Mouse (Mus musculus): ENCODE measurements around the gene Gm19668. TPM values are rescaled to one million over a fixed set of nuclear protein-coding genes. Genes with fewer than 3 reads are reported as not detected.

Gm19668 gene
- polyA plus RNA-seq (2014; fragmentation: Illumina TruSeq; extraction: RNeasy Lipid Tissue Mini Kit (QIAGEN cat#74804); ENCODE audit: low read depth, low replicate concordance), result not detected

DNA sequence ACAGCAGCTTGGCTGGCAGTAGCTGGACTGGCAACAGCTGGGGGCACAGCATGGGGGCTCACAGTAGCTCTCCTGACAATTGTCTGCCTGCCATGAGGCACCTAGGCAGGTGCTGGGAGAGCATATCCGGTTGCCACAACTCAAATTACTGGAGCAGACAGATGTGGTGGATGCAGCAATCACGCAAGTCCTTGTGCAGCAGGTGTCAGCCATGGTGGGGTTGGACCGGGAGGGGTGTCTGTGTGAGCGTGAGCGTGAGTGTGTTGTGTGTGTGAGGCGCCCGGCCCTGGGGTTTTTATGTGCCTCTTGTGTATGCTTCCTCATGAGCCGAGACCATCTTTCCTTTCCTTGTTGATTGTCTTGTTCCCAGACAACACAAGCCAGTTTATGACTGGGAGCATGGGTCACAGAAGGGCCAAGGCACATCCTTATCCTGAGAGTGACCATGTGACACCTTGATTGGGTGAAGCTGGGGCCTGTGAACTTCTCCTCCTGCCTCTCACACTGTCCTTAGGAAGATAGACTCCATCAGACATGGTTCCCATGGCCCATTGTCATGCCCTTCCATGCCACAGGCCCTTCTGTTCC, at the start of gene Gm19668:
Gene Gm19668, minus strand, starts transcription at position 213 of the 588 bp plus-strand sequence.

GRCm38 (mm10) chr10:77846503-77846902, 47.6 kb upstream of the Gm19668 start, which contains the start of gene Gm36176:
TSS of gene Gm36176 (plus strand) at chr10:77846803.

GRCm38 (mm10) chr10:77835647-77836046, 36.7 kb upstream of the Gm19668 start, which contains the start of gene Krtap10-10:
TSS of gene Krtap10-10 (plus strand) at chr10:77835947.

GRCm38 (mm10) chr10:77826951-77827350, 28.0 kb upstream of the Gm19668 start, which contains the start of gene Krtap10-4:
TSS of gene Krtap10-4 (minus strand) at chr10:77827095.

DNA sequence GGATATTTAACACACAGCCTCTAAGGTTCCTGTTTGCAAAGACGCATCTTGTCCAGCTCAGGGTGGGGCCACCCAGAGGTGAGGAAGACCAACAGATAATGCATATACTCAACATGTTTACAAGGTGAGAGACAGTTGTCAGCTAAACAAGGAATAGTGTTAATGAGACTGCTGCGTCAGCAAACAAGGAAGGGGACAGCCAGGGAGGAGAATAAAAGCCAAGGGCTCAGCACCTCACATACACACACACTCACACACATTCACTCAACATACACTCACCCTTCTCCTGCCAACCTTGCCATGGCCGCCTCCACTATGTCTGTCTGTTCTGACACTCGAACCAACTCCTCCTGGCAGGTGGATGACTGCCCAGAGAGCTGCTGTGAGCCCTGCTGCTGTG, 15.4 kb upstream of the Gm19668 start, which contains the start of gene Gm2696:
Gene Gm2696, plus strand, starts transcription at position 301 of the 400 bp plus-strand sequence.

GRCm38 (mm10) chr10:77811743-77812142, 12.8 kb upstream of the Gm19668 start, which contains the start of gene Gm9507:
TSS of gene Gm9507 (minus strand) at chr10:77811843.

DNA sequence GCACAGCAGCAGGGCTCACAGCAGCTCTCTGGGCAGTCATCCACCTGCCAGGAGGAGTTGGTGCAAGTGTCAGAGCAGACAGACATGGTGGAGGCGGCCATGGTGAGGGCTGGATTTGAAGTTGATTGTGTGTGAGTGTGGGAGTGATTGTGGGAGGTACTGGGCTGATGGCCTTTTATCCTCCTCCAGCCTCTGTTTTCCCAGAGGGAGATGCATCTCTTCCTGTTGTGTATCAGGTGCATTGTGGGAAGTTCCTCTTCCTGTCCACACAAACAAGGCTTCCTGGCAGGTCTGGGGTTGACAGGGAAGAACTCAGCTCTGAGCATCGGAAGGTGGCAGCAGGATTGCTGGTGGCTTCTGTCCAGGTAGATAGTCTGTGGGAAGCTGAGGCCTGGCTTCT, 4.0 kb downstream of the Gm19668 start, which contains the start of gene Gm9639:
Gene Gm9639, minus strand, starts transcription at position 101 of the 400 bp plus-strand sequence.

GRCm38 (mm10) chr10:77787876-77788275, 11.1 kb downstream of the Gm19668 start, which contains the start of gene Gm7137:
TSS of gene Gm7137 (minus strand) at chr10:77788200.

DNA sequence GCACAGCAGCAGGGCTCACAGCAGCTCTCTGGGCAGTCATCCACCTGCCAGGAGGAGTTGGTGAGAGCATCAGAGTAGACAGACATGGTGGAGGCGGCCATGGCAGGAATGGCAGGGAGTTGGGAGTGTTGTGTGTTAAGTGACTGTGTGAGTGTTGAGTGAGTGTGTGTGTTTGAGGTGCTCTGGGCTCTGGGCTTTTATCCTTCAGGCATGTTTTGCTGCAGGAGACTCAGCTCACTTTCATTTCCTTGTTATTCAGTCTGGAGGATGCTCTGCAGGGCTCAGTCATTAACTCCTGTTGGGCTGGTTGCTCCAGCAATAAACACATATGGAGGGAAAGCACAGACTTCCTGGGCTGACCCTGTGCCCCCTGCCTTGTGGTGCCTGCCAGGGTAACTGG, 16.5 kb downstream of the Gm19668 start, which contains the start of gene Gm3250:
Gene Gm3250, minus strand, starts transcription at position 101 of the 400 bp plus-strand sequence.

DNA sequence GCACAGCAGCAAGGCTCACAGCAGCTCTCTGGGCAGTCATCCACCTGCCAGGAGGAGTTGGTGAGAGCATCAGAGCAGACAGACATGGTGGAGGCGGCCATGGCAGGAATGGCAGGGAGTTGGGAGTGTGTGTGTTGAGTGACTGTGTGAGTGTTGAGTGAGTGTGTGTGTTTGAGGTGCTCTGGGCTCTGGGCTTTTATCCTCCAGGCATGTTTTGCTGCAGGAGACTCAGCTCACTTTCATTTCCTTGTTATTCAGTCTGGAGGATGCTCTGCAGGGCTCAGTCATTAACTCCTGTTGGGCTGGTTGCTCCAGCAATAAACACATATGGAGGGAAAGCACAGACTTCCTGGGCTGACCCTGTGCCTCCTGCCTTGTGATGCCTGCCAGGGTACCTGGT, 22.1 kb downstream of the Gm19668 start, which contains the start of gene Gm7138:
Gene Gm7138, minus strand, starts transcription at position 101 of the 400 bp plus-strand sequence.

DNA sequence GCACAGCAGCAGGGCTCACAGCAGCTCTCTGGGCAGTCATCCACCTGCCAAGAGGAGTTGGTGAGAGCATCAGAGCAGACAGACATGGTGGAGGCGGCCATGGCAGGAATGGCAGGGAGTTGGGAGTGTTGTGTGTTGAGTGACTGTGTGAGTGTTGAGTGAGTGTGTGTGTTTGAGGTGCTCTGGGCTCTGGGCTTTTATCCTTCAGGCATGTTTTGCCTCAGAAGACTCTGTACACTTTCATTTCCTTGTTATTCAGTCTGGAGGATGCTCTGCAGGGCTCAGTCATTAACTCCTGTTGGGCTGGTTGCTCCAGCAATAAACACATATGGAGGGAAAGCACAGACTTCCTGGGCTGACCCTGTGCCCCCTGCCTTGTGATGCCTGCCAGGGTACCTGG, 27.7 kb downstream of the Gm19668 start, which contains the start of gene Gm3238:
Gene Gm3238, minus strand, starts transcription at position 101 of the 400 bp plus-strand sequence.

GRCm38 (mm10) chr10:77759582-77759981, 39.4 kb downstream of the Gm19668 start, which contains the start of gene Gm3233:
TSS of gene Gm3233 (minus strand) at chr10:77759682.

DNA sequence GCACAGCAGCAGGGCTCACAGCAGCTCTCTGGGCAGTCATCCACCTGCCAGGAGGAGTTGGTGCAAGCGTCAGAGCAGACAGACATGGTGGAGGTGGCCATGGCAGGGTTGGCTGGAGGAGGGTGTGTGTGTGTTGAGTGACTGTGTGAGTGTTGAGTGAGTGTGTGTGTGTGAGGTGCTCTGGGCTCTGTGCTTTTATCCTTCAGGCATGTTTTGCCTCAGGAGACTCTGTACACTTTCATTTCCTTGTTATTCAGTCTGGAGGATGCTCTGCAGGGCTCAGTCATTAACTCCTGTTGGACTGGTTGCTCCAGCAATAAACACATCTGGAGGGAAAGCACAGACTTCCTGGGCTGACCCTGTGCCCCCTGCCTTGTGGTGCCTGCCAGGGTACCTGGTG, 47.7 kb downstream of the Gm19668 start, which contains the start of gene Gm9736:
Gene Gm9736, minus strand, starts transcription at position 101 of the 400 bp plus-strand sequence.

Other genes with a start within 250 kb of the Gm19668 start
- gene Pttg1ip, start 217.4 kb downstream of the Gm19668 start, polyA plus RNA-seq (2014; fragmentation: Illumina TruSeq; extraction: RNeasy Lipid Tissue Mini Kit (QIAGEN cat#74804); ENCODE audit: low read depth, low replicate concordance), result 193 TPM
- 76.1 TPM for gene Sumo3, start 193.0 kb downstream of the Gm19668 start, polyA plus RNA-seq (2014; fragmentation: Illumina TruSeq; extraction: RNeasy Lipid Tissue Mini Kit (QIAGEN cat#74804); ENCODE audit: low read depth, low replicate concordance)
- 1.6 TPM for gene Gm49325, start 192.9 kb downstream of the Gm19668 start, polyA plus RNA-seq (2014; fragmentation: Illumina TruSeq; extraction: RNeasy Lipid Tissue Mini Kit (QIAGEN cat#74804); ENCODE audit: low read depth, low replicate concordance)
- gene Ube2g2, start 176.9 kb downstream of the Gm19668 start, polyA plus RNA-seq (2014; fragmentation: Illumina TruSeq; extraction: RNeasy Lipid Tissue Mini Kit (QIAGEN cat#74804); ENCODE audit: low read depth, low replicate concordance), result 7.3 TPM
- gene Tspear, start 112.6 kb downstream of the Gm19668 start, polyA plus RNA-seq (2014; fragmentation: Illumina TruSeq; extraction: RNeasy Lipid Tissue Mini Kit (QIAGEN cat#74804); ENCODE audit: low read depth, low replicate concordance), result not detected
- not detected for gene Gm19402, start 108.4 kb downstream of the Gm19668 start, polyA plus RNA-seq (2014; fragmentation: Illumina TruSeq; extraction: RNeasy Lipid Tissue Mini Kit (QIAGEN cat#74804); ENCODE audit: low read depth, low replicate concordance)
- not detected for gene Gm9508, start 101.9 kb downstream of the Gm19668 start, polyA plus RNA-seq (2014; fragmentation: Illumina TruSeq; extraction: RNeasy Lipid Tissue Mini Kit (QIAGEN cat#74804); ENCODE audit: low read depth, low replicate concordance)
- gene Gm10272, start 92.5 kb downstream of the Gm19668 start, polyA plus RNA-seq (2014; fragmentation: Illumina TruSeq; extraction: RNeasy Lipid Tissue Mini Kit (QIAGEN cat#74804); ENCODE audit: low read depth, low replicate concordance), result not detected
- gene Gm10024, start 87.7 kb downstream of the Gm19668 start, polyA plus RNA-seq (2014; fragmentation: Illumina TruSeq; extraction: RNeasy Lipid Tissue Mini Kit (QIAGEN cat#74804); ENCODE audit: low read depth, low replicate concordance), result not detected
- gene Gm10142, start 83.3 kb downstream of the Gm19668 start, polyA plus RNA-seq (2014; fragmentation: Illumina TruSeq; extraction: RNeasy Lipid Tissue Mini Kit (QIAGEN cat#74804); ENCODE audit: low read depth, low replicate concordance), result not detected
- not detected for gene Krtap12-1, start 78.5 kb downstream of the Gm19668 start, polyA plus RNA-seq (2014; fragmentation: Illumina TruSeq; extraction: RNeasy Lipid Tissue Mini Kit (QIAGEN cat#74804); ENCODE audit: low read depth, low replicate concordance)
- not detected for gene Gm10100, start 72.6 kb downstream of the Gm19668 start, polyA plus RNA-seq (2014; fragmentation: Illumina TruSeq; extraction: RNeasy Lipid Tissue Mini Kit (QIAGEN cat#74804); ENCODE audit: low read depth, low replicate concordance)
- gene Gm18596, start 56.5 kb downstream of the Gm19668 start, polyA plus RNA-seq (2014; fragmentation: Illumina TruSeq; extraction: RNeasy Lipid Tissue Mini Kit (QIAGEN cat#74804); ENCODE audit: low read depth, low replicate concordance), result not detected
- not detected for gene Gm9736, start 47.8 kb downstream of the Gm19668 start, polyA plus RNA-seq (2014; fragmentation: Illumina TruSeq; extraction: RNeasy Lipid Tissue Mini Kit (QIAGEN cat#74804); ENCODE audit: low read depth, low replicate concordance)
- gene Gm3233, start 39.5 kb downstream of the Gm19668 start, polyA plus RNA-seq (2014; fragmentation: Illumina TruSeq; extraction: RNeasy Lipid Tissue Mini Kit (QIAGEN cat#74804); ENCODE audit: low read depth, low replicate concordance), result not detected
- gene Gm3238, start 27.8 kb downstream of the Gm19668 start, polyA plus RNA-seq (2014; fragmentation: Illumina TruSeq; extraction: RNeasy Lipid Tissue Mini Kit (QIAGEN cat#74804); ENCODE audit: low read depth, low replicate concordance), result not detected
- not detected for gene Gm7138, start 22.2 kb downstream of the Gm19668 start, polyA plus RNA-seq (2014; fragmentation: Illumina TruSeq; extraction: RNeasy Lipid Tissue Mini Kit (QIAGEN cat#74804); ENCODE audit: low read depth, low replicate concordance)
- gene Gm3250, start 16.6 kb downstream of the Gm19668 start, polyA plus RNA-seq (2014; fragmentation: Illumina TruSeq; extraction: RNeasy Lipid Tissue Mini Kit (QIAGEN cat#74804); ENCODE audit: low read depth, low replicate concordance), result not detected
- not detected for gene Gm7137, start 10.9 kb downstream of the Gm19668 start, polyA plus RNA-seq (2014; fragmentation: Illumina TruSeq; extraction: RNeasy Lipid Tissue Mini Kit (QIAGEN cat#74804); ENCODE audit: low read depth, low replicate concordance)
- gene Gm9639, start 4.1 kb downstream of the Gm19668 start, polyA plus RNA-seq (2014; fragmentation: Illumina TruSeq; extraction: RNeasy Lipid Tissue Mini Kit (QIAGEN cat#74804); ENCODE audit: low read depth, low replicate concordance), result not detected
- gene Gm9507, start 12.7 kb upstream of the Gm19668 start, polyA plus RNA-seq (2014; fragmentation: Illumina TruSeq; extraction: RNeasy Lipid Tissue Mini Kit (QIAGEN cat#74804); ENCODE audit: low read depth, low replicate concordance), result not detected
- gene Gm2696, start 15.5 kb upstream of the Gm19668 start, polyA plus RNA-seq (2014; fragmentation: Illumina TruSeq; extraction: RNeasy Lipid Tissue Mini Kit (QIAGEN cat#74804); ENCODE audit: low read depth, low replicate concordance), result not detected
- gene Krtap10-4, start 28.0 kb upstream of the Gm19668 start, polyA plus RNA-seq (2014; fragmentation: Illumina TruSeq; extraction: RNeasy Lipid Tissue Mini Kit (QIAGEN cat#74804); ENCODE audit: low read depth, low replicate concordance), result not detected
- not detected for gene Krtap10-10, start 36.8 kb upstream of the Gm19668 start, polyA plus RNA-seq (2014; fragmentation: Illumina TruSeq; extraction: RNeasy Lipid Tissue Mini Kit (QIAGEN cat#74804); ENCODE audit: low read depth, low replicate concordance)
- gene Gm36176, start 47.7 kb upstream of the Gm19668 start, polyA plus RNA-seq (2014; fragmentation: Illumina TruSeq; extraction: RNeasy Lipid Tissue Mini Kit (QIAGEN cat#74804); ENCODE audit: low read depth, low replicate concordance), result not detected
- gene Gm10318, start 53.7 kb upstream of the Gm19668 start, polyA plus RNA-seq (2014; fragmentation: Illumina TruSeq; extraction: RNeasy Lipid Tissue Mini Kit (QIAGEN cat#74804); ENCODE audit: low read depth, low replicate concordance), result not detected
- not detected for gene Gm3285, start 62.8 kb upstream of the Gm19668 start, polyA plus RNA-seq (2014; fragmentation: Illumina TruSeq; extraction: RNeasy Lipid Tissue Mini Kit (QIAGEN cat#74804); ENCODE audit: low read depth, low replicate concordance)
- gene Lrrc3, start 103.4 kb upstream of the Gm19668 start, polyA plus RNA-seq (2014; fragmentation: Illumina TruSeq; extraction: RNeasy Lipid Tissue Mini Kit (QIAGEN cat#74804); ENCODE audit: low read depth, low replicate concordance), result 2.1 TPM
- 0.38 TPM for gene Trpm2, start 171.4 kb upstream of the Gm19668 start, polyA plus RNA-seq (2014; fragmentation: Illumina TruSeq; extraction: RNeasy Lipid Tissue Mini Kit (QIAGEN cat#74804); ENCODE audit: low read depth, low replicate concordance)
- gene 1810043G02Rik, start 179.4 kb upstream of the Gm19668 start, polyA plus RNA-seq (2014; fragmentation: Illumina TruSeq; extraction: RNeasy Lipid Tissue Mini Kit (QIAGEN cat#74804); ENCODE audit: low read depth, low replicate concordance), result 1.0 TPM
- gene Pfkl, start 210.9 kb upstream of the Gm19668 start, polyA plus RNA-seq (2014; fragmentation: Illumina TruSeq; extraction: RNeasy Lipid Tissue Mini Kit (QIAGEN cat#74804); ENCODE audit: low read depth, low replicate concordance), result 2.6 TPM
- gene Dnmt3l, start 242.8 kb upstream of the Gm19668 start, polyA plus RNA-seq (2014; fragmentation: Illumina TruSeq; extraction: RNeasy Lipid Tissue Mini Kit (QIAGEN cat#74804); ENCODE audit: low read depth, low replicate concordance), result 0.41 TPM
- not detected for gene Aire, start 244.5 kb upstream of the Gm19668 start, polyA plus RNA-seq (2014; fragmentation: Illumina TruSeq; extraction: RNeasy Lipid Tissue Mini Kit (QIAGEN cat#74804); ENCODE audit: low read depth, low replicate concordance)

All from sigmoid colon, adult 10 weeks (tissue).